Comparison of ENCODE assay signal across 8 mouse cellular contexts in the genomic region with DNA sequence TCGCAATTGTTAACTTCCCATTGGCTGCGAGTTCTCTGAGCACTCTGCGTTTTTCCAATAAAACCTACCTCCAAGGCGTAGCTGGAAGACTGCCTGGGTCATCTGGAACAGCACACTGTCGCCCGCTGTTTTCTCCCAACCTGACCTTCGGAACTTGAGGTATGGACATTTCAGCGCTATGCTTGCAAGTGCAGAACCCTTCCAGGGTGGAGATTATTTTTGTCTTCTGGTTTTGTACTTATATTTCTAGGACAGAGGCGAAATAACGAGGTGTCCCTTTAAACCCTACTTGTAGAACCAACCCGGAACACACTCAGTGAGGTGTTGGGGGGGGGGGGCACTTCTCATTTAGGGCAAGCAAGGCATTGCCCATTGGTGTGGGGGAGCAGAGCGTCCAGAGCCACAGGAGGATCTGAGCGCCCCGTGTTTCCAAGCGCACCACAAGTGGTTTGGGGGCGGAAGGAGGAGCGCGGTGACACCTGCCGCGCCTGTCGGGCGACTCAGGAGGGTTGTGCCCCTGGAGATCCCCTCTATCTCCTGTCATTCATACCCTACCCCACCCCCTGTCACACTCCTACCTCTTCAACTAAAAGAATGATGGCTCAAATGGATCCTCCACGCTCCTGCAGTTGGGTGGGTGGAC. TPM values are rescaled to one million over a fixed set of nuclear protein-coding genes. Genes with fewer than 3 reads are reported as not detected.
DNase-seq lines count a peak whose midpoint lies in the region; ATAC-seq and TF ChIP-seq lines count a peak whose summit lies in the region.

A gene (plus strand): TSS at position 576 of the 643 bp plus-strand sequence.

- DNase-seq in layer of hippocampus, adult 11-12 months (ENCODE audit: low spot score) = peak; percentile 14
- DNase-seq in layer of hippocampus, adult 9-10 months (ENCODE audit: low spot score) = no peak
- DNase-seq in cerebellum, adult 11-12 months = peak; percentile 28
- peak; percentile 31 to 45 for DNase-seq in frontal cortex, postnatal 36 days (ENCODE audit: low spot score in 2 of 2)
- peak; percentile 19 to 37 for DNase-seq in layer of hippocampus, postnatal 10 days (ENCODE audit: low spot score in 2 of 2)
- DNase-seq in lung, postnatal 0 days (ENCODE audit: low spot score) = peak; percentile 31
- DNase-seq in ovary, postnatal 36 days (ENCODE audit: low spot score) = peak; percentile 8

- TF ChIP-seq EP300 in lung, postnatal 0 days (IDR thresholded peaks at IDR 0.05) = no peak

- H3K4me2 ChIP-seq in hindbrain, embryonic 13.5 days = peak within 1 kb of the TSS; percentile 99
- H3K4me2 ChIP-seq in lung, postnatal 0 days (replicated peaks; ENCODE audit: low read depth, low read length) = peak within 1 kb of the TSS; percentile 98

- H3K9me3 ChIP-seq in hindbrain, embryonic 13.5 days = no peaks in the 10 kb centered on the region
- H3K9me3 ChIP-seq in lung, postnatal 0 days (ENCODE audit: low read length) = no peaks in the 10 kb centered on the region

- H3K4me1 ChIP-seq in hindbrain, embryonic 13.5 days (replicated peaks) = peaks cover 22% of the 10 kb centered on the region
- H3K4me1 ChIP-seq in lung, postnatal 0 days (ENCODE audit: insufficient read depth, low read depth, low read length) = 0 out of 2 replicates have a peak, but pooled peaks cover 6% of the 10 kb centered on the region

- no peak within 1 kb of the TSS for H3K27ac ChIP-seq in hindbrain, embryonic 13.5 days
- H3K27ac ChIP-seq in lung, postnatal 0 days (ENCODE audit: low read length) = peak within 1 kb of the TSS; percentile 15; the same call in 1 of the 2 replicates

- peak within 1 kb of the TSS; percentile 80 for H3K9ac ChIP-seq in hindbrain, embryonic 13.5 days
- peak within 1 kb of the TSS; percentile 36 for H3K9ac ChIP-seq in lung, postnatal 0 days (replicated peaks; ENCODE audit: low read depth)

- WGBS in hindbrain, embryonic 13.5 days = 2% methylated on average over 23 of the region's 23 CpGs
- WGBS in lung, postnatal 0 days = 2% methylated on average over 21 of the region's 23 CpGs

- TF ChIP-seq CTCF in lung, postnatal 0 days (IDR thresholded peaks at IDR 0.05) = no peak

- ATAC-seq in hindbrain, embryonic 13.5 days (ENCODE audit: low FRiP score) = peak; percentile 23
- no peak for ATAC-seq in lung, postnatal 0 days

- H3K4me3 ChIP-seq in hindbrain, embryonic 13.5 days = peak within 1 kb of the TSS; percentile 77
- H3K4me3 ChIP-seq in lung, postnatal 0 days (ENCODE audit: low read depth, low read length) = peak within 1 kb of the TSS; percentile 62

- H3K27me3 ChIP-seq in hindbrain, embryonic 13.5 days = peaks cover 36% of the 10 kb centered on the region
- H3K27me3 ChIP-seq in lung, postnatal 0 days (replicated peaks; ENCODE audit: insufficient read depth, low read length) = 0 out of 2 replicates have a peak, but pooled peaks cover 4% of the 10 kb centered on the region

- H3K36me3 ChIP-seq in hindbrain, embryonic 13.5 days = no peaks in the 10 kb centered on the region
- no peaks in the 10 kb centered on the region for H3K36me3 ChIP-seq in lung, postnatal 0 days (ENCODE audit: insufficient read depth, low read length)

RNA-seq across cellular contexts. Expression of the gene that starts here (rescaled TPM):
- polyA plus RNA-seq in hindbrain, embryonic 13.5 days (2015; fragmentation: Nextera tagmentation; extraction: Ambion mirVana) = 0.69 and 0.92 TPM in 2 replicates
- 10 to 100 TPM; 33.2 to 34.1 TPM for total RNA-seq in layer of hippocampus, postnatal 10 days (2021)
- 2.8 and 3.3 TPM in 2 replicates for polyA plus RNA-seq in lung, postnatal 0 days (2015; fragmentation: Nextera tagmentation; extraction: Ambion mirVana)

Comparison
In these comparisons a context has a peak if more than half of its experiments do, and no peak if none do; other contexts are left out.
1. Peak in ATAC-seq, H3K4me3 ChIP-seq, H3K9ac ChIP-seq and H3K4me2 ChIP-seq in hindbrain, embryonic 13.5 days; RNA of the gene not detected or under 1 TPM.